Mouse (Mus musculus) neural tube, embryonic 12.5 days (tissue): ENCODE data around the gene Nav2. TPM values are rescaled to one million over a fixed set of nuclear protein-coding genes. Genes with fewer than 3 reads are reported as not detected.

Experiments used
- ATAC-seq: fragments of 200-750 bp; cut with Nextera tagmentation; 2 replicates; pipeline ENCODE4 v1.8.0; 2017; ENCODE audit warnings: low read depth, mild to moderate bottlenecking, moderate TSS enrichment, moderate library complexity; ENCODE audit not compliant: low FRiP score
- H3K27ac ChIP-seq: fragments of 300-500 bp; sonication (generic); 2 replicates; pipeline ENCODE4 v1.5.1; 2016
- H3K27me3 ChIP-seq: fragments of 300-500 bp; sonication (generic); replicated peaks from 2 replicates; pipeline ENCODE4 v1.6.1; 2016; ENCODE audit warnings: mild to moderate bottlenecking
- H3K36me3 ChIP-seq: fragments of 300-500 bp; sonication (generic); 2 replicates; pipeline ENCODE4 v1.6.1; 2016; ENCODE audit warnings: mild to moderate bottlenecking
- H3K4me1 ChIP-seq: fragments of 300-500 bp; sonication (generic); 2 replicates; pipeline ENCODE4 v1.6.1; 2016
- H3K4me2 ChIP-seq: fragments of 300-500 bp; sonication (generic); replicated peaks from 2 replicates; pipeline ENCODE4 v1.6.1; 2016; ENCODE audit warnings: mild to moderate bottlenecking
- H3K4me3 ChIP-seq: fragments of 300-500 bp; sonication (generic); 2 replicates; pipeline ENCODE4 v1.5.1; 2016
- H3K9ac ChIP-seq: fragments of 300-500 bp; sonication (generic); 2 replicates; pipeline ENCODE4 v1.6.1; 2016; ENCODE audit warnings: mild to moderate bottlenecking
- H3K9me3 ChIP-seq: fragments of 300-500 bp; sonication (generic); 2 replicates; pipeline ENCODE4 v1.6.1; 2016; ENCODE audit warnings: mild to moderate bottlenecking
- WGBS: fragments of 180-500 bp; shearing (Covaris S2); methylation state at CpG from one replicate; pipeline ENCODE4 v1.1.7; 2016; 5-methylcytosine and 5-hydroxymethylcytosine counted together
- polyA plus RNA-seq: library from polyadenylated mRNA; unstranded; fragments of >200 nt; fragmentation: Nextera tagmentation; extraction: Ambion mirVana; gene quantifications from 2 replicates; pipeline ENCODE4 v1.2.1, GENCODE M21; 2016

The Nav2 gene
- polyA plus RNA-seq, 1 experiment from 2014 or later, result 25.2 TPM

DNA sequence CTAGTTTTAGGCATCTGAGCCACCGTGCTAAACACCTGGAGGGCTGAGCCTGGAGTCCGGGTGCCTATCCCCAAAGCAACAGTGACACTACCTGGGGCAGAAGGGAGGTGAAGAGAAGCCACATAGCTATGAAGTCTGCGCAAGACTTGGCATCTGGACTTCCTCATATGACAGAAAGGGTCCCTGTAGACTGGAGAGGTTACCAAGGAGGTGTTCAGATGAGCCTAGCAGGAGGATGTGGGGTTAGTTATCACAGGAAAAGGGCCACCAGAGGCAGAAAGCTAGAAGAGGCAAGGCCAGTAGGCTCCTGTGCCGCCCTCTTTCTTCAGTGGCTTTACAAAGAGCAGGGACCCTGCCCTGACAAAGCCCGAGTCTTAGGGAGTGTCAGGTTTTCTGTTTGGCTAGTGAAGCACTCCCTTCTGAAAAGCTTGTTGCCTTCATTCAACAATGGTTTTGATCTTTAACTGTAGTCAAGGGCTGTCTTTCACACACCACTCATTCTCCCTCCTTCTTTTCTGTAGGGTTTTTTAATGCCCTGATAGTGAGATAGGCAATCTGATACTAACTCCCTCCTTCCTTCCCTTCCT, 417.7 kb downstream of the Nav2 start:
- no peak overlapping the region for H3K9ac ChIP-seq
- H3K9me3 ChIP-seq, result no peaks in the 10 kb centered on the region
- no peak overlapping the region for H3K4me3 ChIP-seq
- ATAC-seq, result no peak
- H3K4me1 ChIP-seq, result peaks cover 15% of the 10 kb centered on the region
- no peaks in the 10 kb centered on the region for H3K27me3 ChIP-seq
- H3K27ac ChIP-seq, result no peak overlapping the region
- H3K4me2 ChIP-seq, result no peak overlapping the region
- 49% methylated on average over 5 of the region's 5 CpGs for WGBS
- H3K36me3 ChIP-seq, result no peaks in the 10 kb centered on the region

DNA sequence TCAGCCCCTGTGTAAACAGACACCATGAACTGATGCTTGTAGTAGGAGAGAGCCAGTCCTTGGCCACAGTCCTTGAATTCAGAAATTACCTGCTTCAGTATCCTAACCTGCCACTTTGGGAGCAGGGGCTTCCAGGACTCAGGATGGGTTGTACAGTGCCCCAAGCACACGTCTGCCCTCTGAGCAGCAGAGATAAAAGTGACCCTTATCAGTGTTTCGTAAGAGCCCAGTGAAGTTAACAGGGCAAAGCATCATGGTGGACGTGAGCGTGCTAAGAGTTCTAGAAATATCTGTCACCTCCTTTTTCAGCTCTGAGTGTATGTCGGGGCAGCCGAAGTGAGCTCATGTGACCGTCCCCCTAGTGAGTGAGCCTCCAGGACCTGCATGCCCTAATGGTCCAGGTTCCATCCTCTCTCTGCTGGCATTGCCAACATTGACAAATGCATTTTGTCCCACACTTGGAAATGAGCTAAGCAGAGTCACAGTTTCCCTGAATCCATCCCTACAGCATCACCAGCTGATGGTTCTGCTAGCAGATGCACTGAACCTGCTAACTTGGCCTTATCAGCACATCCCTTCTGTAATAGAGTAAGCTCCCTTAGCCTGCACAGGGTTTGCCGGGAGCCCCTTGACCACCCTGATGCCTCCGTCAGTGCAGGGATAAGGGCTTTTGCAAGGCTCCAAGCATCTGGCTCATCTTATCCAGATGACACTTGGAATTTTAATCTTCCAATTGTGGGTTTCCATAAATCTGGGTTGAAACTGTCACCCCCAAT, 418.6 kb downstream of the Nav2 start:
- 90% methylated on average over 9 of the region's 9 CpGs for WGBS
- Histone ChIP-seq H3K36me3 (no peaks in the 10 kb centered on the region), H3K4me1 (peaks cover 15% of the 10 kb centered on the region), H3K27me3 (no peaks in the 10 kb centered on the region), H3K27ac (no peak overlapping the region), H3K4me2 (no peak overlapping the region), H3K4me3 (no peak overlapping the region), H3K9me3 (no peaks in the 10 kb centered on the region), H3K9ac (no peak overlapping the region)
- ATAC-seq, result no peak

DNA sequence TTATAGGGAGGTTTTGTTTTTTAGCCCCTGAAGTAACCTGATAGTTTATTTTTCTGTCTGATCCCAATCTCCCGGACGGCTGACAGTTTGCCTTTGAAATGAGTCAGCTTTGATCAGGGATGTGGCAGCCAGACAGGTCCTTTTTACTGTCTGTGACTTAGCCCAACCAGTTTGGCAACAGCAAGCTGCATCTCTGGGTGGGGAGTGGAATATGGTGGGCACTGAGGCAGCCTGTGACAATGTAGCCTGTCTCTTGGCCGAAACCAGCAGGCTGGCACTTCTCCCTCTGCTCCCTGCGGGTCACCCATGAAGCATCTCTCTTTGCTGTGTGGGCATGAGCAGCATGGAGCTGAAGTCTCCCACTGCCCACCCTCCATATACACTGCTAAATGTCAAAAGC, 421.7 kb downstream of the Nav2 start:
- H3K4me2 ChIP-seq, result no peak overlapping the region
- no peaks in the 10 kb centered on the region for H3K27me3 ChIP-seq
- H3K27ac ChIP-seq, result no peak overlapping the region
- no peaks in the 10 kb centered on the region for H3K36me3 ChIP-seq
- peaks cover 27% of the 10 kb centered on the region for H3K4me1 ChIP-seq
- no peaks in the 10 kb centered on the region for H3K9me3 ChIP-seq
- ATAC-seq, result no peak
- H3K9ac ChIP-seq, result no peak overlapping the region
- WGBS, result 66% methylated on average over 4 of the region's 4 CpGs
- H3K4me3 ChIP-seq, result no peak overlapping the region

DNA sequence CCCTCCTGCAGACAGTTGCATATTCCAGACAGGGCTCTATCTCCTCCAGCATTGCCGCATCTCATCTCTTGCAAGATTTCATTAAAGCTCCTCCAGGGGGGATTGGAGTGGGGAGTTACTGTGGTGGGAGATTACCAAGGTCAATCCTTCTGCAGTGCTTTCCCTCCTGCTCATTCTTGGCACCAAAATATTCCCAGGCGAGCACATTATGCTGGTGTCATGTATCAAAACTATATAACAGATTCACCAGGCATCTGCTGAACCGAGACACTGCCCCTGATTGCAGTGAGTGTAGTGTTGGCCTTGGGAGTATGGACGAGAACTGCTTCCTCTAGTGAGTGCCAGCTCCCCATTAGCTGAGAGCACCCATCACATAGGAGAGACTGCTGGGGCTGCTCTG, 423.4 kb downstream of the Nav2 start:
- ATAC-seq, result no peak
- Histone ChIP-seq H3K4me3 (no peak overlapping the region), H3K27me3 (no peaks in the 10 kb centered on the region), H3K27ac (no peak overlapping the region), H3K9me3 (no peaks in the 10 kb centered on the region), H3K36me3 (no peaks in the 10 kb centered on the region), H3K4me2 (no peak overlapping the region), H3K4me1 (peaks cover 24% of the 10 kb centered on the region), H3K9ac (no peak overlapping the region)
- WGBS, result 76% methylated on average over 4 of the region's 4 CpGs

DNA sequence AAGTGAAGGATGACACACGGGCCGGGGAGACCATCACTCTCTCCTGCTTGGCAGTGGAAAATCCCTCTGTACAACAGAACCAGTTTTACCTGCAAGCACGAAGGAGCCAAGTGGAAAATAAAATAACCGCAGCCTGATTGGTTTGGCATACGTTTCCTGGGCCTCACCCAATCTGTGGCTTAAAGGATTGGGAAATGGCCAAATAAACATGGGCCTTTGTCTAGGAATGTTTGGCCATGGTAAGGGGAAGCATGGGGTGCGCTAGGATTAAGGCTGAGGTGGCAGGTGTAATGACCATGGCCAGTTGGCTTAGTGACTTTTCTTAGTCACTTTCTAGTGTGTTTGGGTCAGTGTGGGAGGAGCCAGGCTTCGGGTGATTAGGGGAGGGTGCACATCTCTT, 424.1 kb downstream of the Nav2 start:
- Histone ChIP-seq H3K4me1 (peaks cover 26% of the 10 kb centered on the region), H3K9ac (no peak overlapping the region), H3K36me3 (no peaks in the 10 kb centered on the region), H3K9me3 (no peaks in the 10 kb centered on the region), H3K27me3 (no peaks in the 10 kb centered on the region), H3K4me2 (no peak overlapping the region), H3K27ac (no peak overlapping the region), H3K4me3 (no peak overlapping the region)
- ATAC-seq, result no peak
- WGBS, result 85% methylated on average over 7 of the region's 7 CpGs

DNA sequence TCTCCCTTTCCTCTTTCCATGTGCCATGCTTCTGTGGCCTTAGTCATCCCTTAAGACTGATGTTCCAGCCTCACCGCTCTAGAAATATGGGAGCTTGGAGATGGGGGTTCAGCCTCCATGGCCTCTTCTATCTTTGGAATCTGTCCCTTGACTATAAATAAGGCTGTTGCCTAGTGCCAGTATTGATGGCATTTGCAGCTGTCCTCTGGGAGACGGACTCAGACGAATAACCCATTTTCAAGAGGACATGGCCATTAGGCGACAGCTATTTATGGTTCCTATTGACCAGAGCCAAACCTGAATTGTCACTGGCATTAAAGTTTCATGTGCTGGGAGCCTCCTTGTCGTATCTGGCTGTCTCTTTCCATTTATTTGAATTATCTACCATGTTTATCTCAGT, 425.6 kb downstream of the Nav2 start:
- Histone ChIP-seq H3K4me2 (0 out of 2 replicates have a peak overlapping the region, but pooled peaks have one; percentile 7), H3K27ac (no peak overlapping the region), H3K9ac (no peak overlapping the region), H3K9me3 (no peaks in the 10 kb centered on the region), H3K4me3 (no peak overlapping the region), H3K27me3 (no peaks in the 10 kb centered on the region), H3K36me3 (no peaks in the 10 kb centered on the region), H3K4me1 (peaks cover 32% of the 10 kb centered on the region)
- 11% methylated on average over 5 of the region's 5 CpGs for WGBS
- peak; percentile 30; the same call in 1 of the 2 replicates for ATAC-seq

DNA sequence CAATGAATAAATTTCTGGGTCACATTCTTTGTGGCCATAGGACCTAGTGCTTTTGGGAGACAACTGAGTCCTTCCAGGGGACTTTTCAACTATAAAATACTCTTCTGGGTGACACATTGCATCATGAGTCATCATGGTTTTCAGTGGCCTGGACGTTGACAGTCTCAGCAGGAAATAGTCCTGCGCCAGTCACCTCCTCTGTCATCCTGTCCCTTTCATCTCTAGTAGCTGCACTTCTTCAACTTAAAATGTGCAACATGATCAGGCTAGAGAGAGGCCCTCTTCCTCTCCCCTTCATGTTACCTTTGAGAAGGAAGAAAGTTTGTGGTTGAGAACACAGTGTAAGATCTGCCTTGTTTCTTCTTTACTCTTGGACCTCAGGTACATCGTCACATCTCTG, 426.5 kb downstream of the Nav2 start:
- H3K4me2 ChIP-seq, result no peak overlapping the region
- 51% methylated on average over 3 of the region's 3 CpGs for WGBS
- peaks cover 32% of the 10 kb centered on the region for H3K4me1 ChIP-seq
- no peak overlapping the region for H3K27ac ChIP-seq
- no peak for ATAC-seq
- no peaks in the 10 kb centered on the region for H3K9me3 ChIP-seq
- H3K4me3 ChIP-seq, result no peak overlapping the region
- no peaks in the 10 kb centered on the region for H3K36me3 ChIP-seq
- no peak overlapping the region for H3K9ac ChIP-seq
- H3K27me3 ChIP-seq, result no peaks in the 10 kb centered on the region

DNA sequence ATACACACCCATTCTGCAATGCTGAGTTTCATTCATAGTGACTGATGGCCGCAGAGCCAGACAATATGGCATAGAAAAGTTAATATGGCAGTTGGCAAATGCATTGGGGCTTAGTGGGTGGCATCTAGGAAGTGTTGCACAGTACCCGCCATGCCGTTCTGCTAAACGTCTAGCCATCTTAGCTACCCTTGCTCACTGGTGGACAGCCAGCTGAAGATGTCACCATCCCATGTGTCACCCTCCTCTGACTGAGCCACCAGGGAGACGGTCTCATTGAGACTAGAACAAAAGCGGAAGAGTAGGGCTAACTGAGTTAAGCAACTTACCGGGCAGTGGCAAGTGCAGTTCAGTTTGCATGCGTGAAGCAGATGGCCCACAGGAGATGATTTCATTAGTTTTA, 428.2 kb downstream of the Nav2 start:
- WGBS, result 57% methylated on average over 8 of the region's 8 CpGs
- Histone ChIP-seq H3K36me3 (no peaks in the 10 kb centered on the region), H3K4me1 (peaks cover 43% of the 10 kb centered on the region), H3K27ac (no peak overlapping the region), H3K9me3 (no peaks in the 10 kb centered on the region), H3K4me3 (no peak overlapping the region), H3K9ac (no peak overlapping the region), H3K4me2 (no peak overlapping the region), H3K27me3 (no peaks in the 10 kb centered on the region)
- no peak for ATAC-seq

DNA sequence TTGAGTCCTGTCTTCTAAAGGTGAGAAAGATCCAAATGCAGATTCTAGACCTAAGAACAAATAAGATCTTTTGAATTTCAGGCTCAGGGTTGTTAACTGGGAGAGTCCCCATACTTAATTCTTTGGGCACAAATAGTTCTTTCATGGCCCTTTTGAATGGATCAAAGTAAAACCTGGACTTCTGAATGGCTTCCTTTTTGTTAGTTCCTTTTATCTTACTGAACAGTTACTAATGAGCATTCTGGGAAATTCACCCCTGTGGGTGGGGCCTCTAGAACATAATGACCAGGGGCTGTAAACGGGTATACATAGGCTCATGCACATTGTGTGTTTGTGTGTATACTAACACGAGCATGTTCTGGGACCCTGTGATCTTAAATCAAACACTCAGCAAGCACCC, 429.2 kb downstream of the Nav2 start:
- H3K4me1 ChIP-seq, result peaks cover 53% of the 10 kb centered on the region
- ATAC-seq, result no peak
- no peaks in the 10 kb centered on the region for H3K36me3 ChIP-seq
- no peaks in the 10 kb centered on the region for H3K27me3 ChIP-seq
- no peak overlapping the region for H3K4me3 ChIP-seq
- WGBS, result 4% methylated on average over 2 of the region's 2 CpGs
- H3K4me2 ChIP-seq, result no peak overlapping the region
- H3K9ac ChIP-seq, result no peak overlapping the region
- no peaks in the 10 kb centered on the region for H3K9me3 ChIP-seq
- no peak overlapping the region for H3K27ac ChIP-seq

DNA sequence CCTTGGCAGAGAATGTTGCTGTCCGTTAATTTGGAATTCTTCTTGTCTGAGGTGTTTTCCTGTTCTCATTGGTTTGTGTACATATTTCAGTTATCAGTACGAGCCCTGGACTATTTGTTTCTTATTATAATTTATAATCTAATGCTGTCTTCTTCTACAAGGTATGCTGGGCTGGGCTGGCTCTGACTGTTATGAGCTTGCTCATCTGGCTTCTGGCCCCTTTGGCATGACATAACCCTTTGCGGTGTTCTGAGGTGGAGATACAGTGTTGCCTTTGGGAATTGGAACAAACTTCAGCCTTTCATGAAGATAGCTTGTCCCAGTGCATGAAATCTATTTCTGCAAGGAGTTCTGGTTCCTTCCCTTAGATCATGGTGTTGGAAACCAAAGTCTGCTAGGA, 431.4 kb downstream of the Nav2 start:
- Histone ChIP-seq H3K27ac (no peak overlapping the region), H3K36me3 (no peaks in the 10 kb centered on the region), H3K4me1 (peaks cover 55% of the 10 kb centered on the region), H3K9ac (no peak overlapping the region), H3K9me3 (no peaks in the 10 kb centered on the region), H3K4me2 (no peak overlapping the region), H3K27me3 (no peaks in the 10 kb centered on the region), H3K4me3 (no peak overlapping the region)
- no peak for ATAC-seq
- 88% methylated on average over 3 of the region's 3 CpGs for WGBS

DNA sequence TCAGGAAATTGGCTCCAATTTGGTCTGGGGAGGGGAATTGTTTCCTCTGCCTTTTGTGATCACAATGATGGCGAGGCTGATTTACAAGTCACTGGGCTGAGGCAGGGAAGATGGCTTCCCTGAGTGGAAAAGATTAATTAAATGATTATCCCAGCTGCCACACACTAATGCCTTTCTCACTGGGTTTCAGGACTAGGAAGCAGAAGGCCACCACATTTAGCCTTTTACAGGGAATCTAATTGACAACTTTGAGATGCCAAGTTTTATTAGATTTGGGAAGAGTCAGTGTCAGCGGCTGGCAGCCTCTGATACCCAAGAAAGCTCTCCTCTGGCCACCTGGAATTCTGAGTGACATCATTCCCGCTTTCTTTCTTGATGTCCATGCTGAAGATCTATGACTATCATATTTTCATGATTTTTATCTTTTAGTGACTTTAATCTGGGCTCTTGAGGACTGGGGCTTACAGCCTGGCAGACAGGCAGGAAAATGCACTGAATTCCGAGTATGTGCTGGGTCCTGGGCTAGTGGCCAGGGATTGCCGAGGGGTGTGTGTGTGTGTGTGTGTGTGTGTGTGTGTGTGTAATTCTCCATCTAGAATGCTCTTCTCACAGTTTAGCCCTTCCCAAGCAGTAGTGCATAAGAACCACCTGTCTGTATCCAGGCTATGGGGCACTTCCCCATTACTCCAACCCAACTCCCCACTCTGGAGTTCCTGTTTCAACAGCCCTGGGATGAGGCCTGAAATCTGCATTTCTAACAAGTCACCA, 432.8 kb downstream of the Nav2 start:
- Histone ChIP-seq H3K4me3 (no peak overlapping the region), H3K9me3 (no peaks in the 10 kb centered on the region), H3K9ac (no peak overlapping the region), H3K27me3 (no peaks in the 10 kb centered on the region), H3K36me3 (no peaks in the 10 kb centered on the region), H3K27ac (0 out of 2 replicates have a peak overlapping the region, but pooled peaks have one; percentile 15), H3K4me1 (peaks cover 49% of the 10 kb centered on the region), H3K4me2 (no peak overlapping the region)
- peak; percentile 39; the same call in 1 of the 2 replicates for ATAC-seq
- 27% methylated on average over 5 of the region's 5 CpGs for WGBS

DNA sequence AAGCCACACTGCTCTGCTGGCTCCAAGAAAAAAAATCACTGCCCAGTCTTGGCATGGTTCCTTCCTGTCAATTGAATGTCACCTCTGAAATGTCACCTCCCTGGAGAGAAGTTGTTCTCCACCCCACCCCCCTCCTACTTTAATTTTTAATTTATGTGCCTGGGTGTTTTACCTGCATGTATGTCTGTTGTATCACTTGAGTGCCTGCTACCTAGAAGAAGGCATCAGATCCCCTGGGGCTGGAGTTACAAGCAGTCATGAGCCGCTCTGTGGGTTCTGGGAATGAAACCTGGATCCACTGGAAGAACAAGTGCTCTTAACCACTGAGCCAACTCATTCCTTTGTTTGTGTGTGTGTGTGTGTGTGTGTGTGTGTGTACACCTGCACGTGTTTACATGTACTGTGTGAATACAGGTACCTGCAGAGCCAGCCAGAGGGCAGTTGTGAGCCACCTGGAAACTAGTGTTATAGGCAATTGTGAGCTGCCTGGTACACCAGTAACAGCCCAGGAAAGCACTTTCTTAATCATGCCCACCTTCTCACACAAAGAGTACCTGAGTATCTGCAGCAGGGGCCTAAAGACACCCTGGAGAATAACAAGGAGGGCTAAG, 433.5 kb downstream of the Nav2 start:
- H3K4me3 ChIP-seq, result no peak overlapping the region
- H3K9ac ChIP-seq, result no peak overlapping the region
- 79% methylated on average over 2 of the region's 2 CpGs for WGBS
- no peaks in the 10 kb centered on the region for H3K36me3 ChIP-seq
- no peak overlapping the region for H3K27ac ChIP-seq
- H3K4me2 ChIP-seq, result no peak overlapping the region
- H3K4me1 ChIP-seq, result peaks cover 45% of the 10 kb centered on the region
- ATAC-seq, result no peak
- H3K9me3 ChIP-seq, result no peaks in the 10 kb centered on the region
- no peaks in the 10 kb centered on the region for H3K27me3 ChIP-seq
